Mouse (Mus musculus) left cerebral cortex, postnatal 4 days (tissue): Measurements from ENCODE around the gene Lax1. TPM values are rescaled to one million over a fixed set of nuclear protein-coding genes. Genes with fewer than 3 reads are reported as not detected.
"Not testable (repeated sequence)": the region's sequence is repeated elsewhere in the genome, so short reads cannot be mapped to it uniquely, and the experiment has no call there.

Experiments used
- DNase-seq: peaks from one replicate; pipeline ENCODE4 v3.0.0-alpha.2; 2022
- intact Hi-C: fragments of 180-260 bp; cut with DNase I; formaldehyde crosslinking; loops from one replicate; pipeline ENCODE4 v1.15.1; 2025
- total RNA-seq, 2 experiments: library from RNA; stranded (reverse); gene quantifications; 2 replicates each; pipeline ENCODE4 v1.2.3; 2021

Gene Lax1
- total RNA-seq = under 1 TPM; 0.16 to 0.64 TPM

DNA sequence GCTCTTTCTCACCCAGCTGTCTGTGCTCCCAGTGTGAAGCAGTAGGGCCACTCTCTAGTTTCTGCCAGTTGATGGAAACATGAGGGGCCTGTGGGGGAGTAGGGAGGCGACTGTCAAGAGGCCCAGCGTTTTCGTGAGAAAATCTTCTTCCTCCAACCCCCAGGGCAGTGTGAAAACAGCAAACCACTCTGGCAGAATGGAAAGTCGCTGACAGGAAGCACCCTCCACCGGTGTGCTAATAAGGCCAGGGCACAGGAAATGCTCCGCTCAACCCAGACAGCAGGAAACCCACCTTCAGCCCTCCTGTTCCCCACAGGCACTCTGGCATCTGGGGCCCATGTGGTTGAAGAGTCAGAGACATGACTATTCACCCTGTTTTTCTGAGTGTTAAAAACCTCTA is at the start of gene Lax1:
TSS of gene Lax1 (minus strand) at position 212 of the 400 bp plus-strand sequence.
- intact Hi-C loops = no loop called here
- DNase-seq = no peak

DNA sequence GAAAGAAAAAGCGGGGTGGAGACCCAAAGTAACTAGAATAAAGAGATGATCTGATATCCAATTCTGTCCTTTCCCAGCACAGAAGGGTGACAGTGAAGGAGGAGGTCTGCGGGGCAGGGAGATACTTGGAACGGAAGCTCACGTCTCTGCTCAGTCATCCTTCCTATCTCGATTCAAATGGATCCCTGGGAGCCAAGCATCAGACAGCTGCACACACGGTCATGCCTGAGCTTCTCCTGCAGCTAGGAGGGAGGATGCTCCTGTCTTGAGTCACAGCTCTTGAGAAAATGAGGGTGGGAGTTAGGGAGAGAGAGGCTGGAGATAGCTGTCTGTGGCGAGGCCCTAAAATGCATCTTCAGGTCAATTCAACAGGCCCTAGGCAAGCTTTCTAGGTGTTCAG is 46.8 kb upstream of the Lax1 start:
- DNase-seq = no peak
- intact Hi-C loops = loop anchor here (1.0 to 2.0 kb wide), 2 partner anchors 160 to 312 kb away; no protein-coding TSS in a partner anchor

DNA sequence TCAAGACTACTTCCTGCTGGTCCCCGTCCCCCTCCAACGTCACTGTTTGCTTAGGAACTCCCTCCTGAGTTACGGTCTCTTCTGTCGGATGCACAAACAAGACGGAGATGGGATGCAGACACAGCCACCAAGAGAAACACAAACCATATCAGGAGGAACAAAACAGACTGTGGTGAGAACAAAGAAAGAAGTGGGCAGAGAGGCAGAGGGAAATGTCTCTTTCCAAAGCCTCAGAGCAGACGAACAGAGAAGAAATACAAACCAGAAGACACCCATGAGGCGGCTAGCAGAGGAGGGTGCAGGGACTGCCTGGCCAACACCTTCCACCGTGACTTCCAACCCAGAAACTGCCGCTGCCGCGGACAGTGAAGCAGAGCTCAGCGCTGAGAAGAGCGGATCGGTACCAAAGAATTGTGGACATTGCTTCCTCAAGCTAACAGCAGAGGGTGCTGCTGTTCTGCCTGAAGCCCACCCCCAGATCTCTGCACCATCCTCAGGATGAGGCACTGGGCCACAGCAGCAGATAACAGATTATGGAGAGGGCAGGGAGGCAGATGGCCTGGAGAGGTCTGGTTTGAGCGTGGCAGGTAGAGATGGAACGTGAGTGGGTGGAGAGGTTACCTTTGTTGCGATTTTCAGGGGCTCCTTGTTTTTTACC is 46.2 kb upstream of the Lax1 start:
- peak; percentile 75 for DNase-seq
- intact Hi-C loops = loop anchor here (1.0 to 2.0 kb wide), 2 partner anchors 161 to 312 kb away; no protein-coding TSS in a partner anchor

DNA sequence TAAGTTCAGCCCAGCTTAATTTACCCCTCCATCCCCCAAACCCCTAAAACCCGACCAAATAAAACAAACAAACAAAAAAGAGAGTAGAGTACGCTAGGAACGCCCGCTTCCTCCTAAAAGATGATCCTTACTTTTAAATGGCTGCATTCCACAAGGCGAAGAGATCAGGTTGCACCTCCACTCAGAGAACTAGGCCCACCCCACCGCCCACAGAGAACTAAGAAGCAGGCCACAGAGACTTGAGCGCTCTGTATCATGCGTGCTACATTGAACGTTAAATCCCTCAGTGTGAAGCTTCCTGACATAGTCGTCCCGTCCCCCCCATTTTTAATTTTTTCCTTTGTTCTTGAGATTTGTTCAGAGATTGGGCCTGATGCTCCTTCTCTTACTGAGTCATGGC is 42.9 kb upstream of the Lax1 start:
- intact Hi-C loops = no loop called here

DNA sequence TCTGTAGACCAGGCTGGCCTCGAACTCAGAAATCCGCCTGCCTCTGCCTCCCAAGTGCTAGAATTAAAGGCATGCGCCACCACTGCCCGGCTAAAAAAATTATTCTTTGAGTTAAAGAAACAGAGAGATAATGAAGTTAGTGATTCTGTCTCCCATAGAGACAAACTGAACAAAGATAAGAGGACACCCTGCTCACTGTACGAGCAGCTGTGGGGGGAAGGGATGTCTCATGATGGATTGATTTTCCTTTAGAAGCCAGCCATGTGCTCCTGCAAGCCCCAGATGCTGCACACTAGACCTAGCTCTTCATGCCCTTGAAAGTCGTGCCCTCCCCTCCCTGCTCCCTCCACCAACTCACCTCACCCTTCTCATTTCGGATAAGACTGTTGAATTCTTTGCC is 38.4 kb upstream of the Lax1 start:
- intact Hi-C loops = no loop called here
- DNase-seq = no peak

More for the DNA sequence above, 42.9 kb upstream of the Lax1 start:
- DNase-seq = no peak

DNA sequence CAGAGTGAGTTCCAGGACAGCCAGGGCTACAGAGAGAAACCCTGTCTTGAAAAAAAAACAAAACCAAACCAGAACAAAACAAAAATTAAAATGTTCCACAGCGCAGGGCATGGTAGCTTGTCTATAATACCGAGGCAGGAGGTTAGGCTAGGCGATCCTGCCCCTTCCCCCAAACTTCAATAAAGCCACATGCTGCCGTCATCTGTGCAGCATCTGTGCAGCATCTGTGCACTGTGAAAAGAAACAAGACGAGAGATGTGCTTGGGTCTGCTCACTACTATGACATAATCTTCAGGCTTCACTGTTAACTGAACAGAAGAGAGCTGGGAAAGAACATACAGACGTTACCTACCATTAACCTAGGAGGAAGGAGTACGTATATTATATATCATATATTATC is 30.4 kb upstream of the Lax1 start:
- no peak for DNase-seq
- intact Hi-C loops = no loop called here

DNA sequence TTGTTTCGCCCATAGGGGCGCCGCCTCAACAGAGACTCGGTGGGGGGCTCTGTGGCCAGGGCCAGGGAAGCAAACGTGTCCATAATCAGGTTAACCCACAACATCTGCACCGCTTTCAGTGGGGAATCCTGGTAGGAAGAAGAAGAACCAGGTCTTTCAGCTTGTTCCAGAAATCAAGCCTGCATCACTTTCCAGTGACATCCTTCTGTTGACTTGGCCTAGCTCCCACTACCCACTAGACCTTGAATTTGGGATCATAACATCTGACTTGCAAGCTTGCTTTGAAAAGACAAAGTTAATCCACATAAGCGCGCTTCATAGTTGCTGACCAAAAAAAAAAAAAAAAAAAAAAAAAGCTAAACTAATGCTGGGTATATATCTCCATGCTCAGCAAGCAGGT is 28.9 kb upstream of the Lax1 start:
- DNase-seq = no peak
- intact Hi-C loops = no loop called here

DNA sequence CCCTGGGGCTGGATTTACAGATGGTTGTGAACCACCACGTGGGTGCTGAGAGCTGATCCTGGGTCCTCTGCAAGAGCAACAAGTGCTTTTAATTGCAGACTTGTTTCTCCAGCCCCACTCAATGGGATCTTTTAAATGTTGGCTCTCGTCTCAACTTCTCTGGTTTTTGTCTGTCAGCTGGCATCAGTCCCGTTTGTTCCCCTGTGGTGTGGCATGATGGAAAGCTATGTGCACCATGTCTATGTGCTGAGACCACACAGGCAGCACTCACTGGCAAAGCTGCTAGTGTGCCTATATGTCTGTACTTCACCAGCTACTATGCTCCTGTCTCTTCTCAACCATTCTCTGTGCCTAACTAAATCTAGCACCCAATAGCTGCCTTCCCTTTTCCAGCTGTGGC is 28.4 kb upstream of the Lax1 start:
- intact Hi-C loops = no loop called here
- DNase-seq = peak; percentile 72

DNA sequence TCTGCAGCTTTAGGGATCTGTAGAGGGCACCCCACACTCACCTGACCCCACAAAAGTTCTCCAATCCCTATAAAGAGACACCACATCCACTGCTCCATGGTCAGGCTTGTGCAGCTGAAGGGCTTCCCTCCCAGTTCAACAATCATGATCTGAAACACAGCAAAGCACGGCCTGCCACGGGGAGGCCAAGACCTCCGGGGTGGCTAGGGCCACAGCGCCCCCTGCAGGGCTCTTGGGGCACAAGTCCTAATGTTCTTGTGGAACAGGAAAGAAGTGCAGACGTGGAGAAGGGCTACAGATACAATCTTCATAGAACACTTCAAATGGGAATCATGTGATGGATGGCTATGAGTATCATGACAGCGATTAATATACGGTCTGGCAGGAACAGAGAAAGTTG is 26.6 kb upstream of the Lax1 start:
- peak; percentile 25 for DNase-seq
- intact Hi-C loops = no loop called here

DNA sequence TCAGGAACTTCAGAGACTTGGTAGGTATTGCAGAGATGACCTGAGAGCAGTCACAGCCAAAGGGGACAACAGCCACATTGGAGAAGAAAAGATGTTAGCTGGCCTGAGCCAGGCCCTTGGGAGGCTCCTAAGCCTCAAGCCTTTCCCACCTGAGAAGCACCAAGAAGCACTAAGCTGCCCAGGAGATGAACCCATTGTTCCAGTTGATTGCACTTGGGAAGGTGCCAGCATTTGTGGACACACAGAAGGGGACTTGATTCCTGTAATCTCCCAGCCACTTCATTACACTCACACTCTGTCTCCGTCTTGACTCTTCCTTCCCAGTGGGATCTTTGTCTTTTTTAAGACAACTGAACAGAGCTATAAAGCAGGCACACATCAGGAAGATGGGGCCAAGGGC is 25.3 kb upstream of the Lax1 start:
- peak; percentile 43 for DNase-seq
- intact Hi-C loops = no loop called here

DNA sequence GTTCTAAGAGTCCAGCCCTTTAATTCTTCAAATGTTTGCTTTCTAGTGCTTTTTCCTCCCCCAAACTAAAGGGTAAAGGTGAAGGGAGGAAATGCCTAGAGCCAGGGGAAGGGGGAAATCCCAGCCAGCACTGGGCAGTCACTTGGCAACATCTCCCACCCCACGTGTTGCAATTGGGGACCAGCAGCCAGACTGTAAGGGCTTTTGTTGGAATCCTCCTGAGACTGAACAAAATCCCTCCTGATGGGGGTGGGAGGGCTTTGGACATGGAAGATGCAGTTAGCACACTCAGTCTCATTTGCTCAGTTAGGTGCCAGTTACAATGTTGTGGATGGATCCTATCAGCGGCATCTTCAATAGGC is 23.1 kb upstream of the Lax1 start:
- peak; percentile 46 for DNase-seq
- intact Hi-C loops = no loop called here

DNA sequence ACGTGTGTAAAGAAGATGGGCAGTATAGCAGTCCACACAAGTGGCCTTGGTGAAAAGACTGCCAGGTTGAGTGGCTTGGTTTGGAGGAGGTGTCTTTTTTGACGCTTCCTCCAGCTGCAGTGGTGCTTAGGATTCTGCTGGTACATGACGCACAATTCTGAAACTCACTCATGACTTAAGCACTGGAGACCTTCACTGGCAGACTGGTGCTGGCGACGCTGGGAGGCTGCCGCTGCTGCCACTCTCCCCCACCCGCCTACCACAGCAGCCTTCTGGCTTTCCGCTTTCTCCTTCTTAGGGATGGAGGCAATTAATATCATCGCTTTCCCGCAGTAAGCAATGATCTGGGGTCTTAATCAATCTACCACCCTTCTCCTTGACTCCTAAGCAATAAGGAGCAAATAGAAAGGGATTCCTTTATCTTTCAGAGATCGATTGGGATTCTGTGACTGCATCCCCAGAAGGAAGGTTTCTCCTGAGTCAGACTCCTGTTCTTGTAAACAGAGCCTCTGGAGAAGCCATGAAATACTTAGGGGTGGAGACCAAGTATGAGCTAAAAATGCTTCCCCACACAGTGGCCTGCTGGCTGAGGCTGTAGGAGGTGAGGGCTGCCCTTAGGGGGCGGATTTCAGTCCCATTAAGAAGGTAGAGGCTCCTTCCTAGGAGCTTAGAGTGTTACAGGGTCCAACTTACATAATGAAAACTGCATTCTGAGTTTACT is 22.5 kb upstream of the Lax1 start:
- intact Hi-C loops = no loop called here
- no peak for DNase-seq

DNA sequence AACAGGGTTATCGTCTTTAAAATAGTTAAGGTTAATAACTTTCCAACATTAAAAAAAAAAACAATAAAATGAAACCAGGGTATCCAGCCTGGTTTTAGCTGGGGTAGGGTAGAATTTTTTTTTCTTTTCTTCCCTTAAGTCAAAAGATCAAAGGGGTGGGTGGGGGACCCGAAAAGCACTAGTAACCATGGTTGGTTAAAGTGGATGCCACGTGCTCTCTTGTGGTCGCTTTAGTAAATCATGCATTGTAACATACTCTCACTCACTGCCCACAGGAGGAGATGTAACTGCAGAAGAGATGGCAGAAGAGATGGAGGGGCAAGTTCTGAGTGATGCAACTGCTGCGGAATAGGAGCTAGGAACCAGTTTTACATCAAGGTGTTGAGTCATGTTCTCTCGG is 21.5 kb upstream of the Lax1 start:
- intact Hi-C loops = no loop called here
- no peak for DNase-seq

DNA sequence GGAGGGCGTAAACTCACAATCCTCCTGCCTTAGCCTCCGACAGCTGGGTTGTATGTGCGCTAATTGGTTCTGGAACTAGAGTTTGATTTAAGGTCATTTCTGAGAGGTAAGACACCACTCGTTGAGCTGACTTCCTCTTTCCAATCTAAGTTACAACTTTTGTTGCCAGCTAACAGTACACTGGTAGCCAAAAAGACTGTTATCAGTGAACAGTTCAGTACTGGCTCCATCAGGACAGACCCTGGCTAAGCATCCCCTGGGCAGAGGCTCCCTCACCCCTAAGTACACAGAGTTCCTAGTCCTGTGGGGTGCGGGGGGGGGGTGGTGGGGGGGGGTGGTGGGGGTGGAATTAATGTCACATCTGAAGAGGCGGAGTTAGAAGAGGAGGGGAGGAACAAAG is 21.0 kb upstream of the Lax1 start:
- intact Hi-C loops = no loop called here
- no peak for DNase-seq

DNA sequence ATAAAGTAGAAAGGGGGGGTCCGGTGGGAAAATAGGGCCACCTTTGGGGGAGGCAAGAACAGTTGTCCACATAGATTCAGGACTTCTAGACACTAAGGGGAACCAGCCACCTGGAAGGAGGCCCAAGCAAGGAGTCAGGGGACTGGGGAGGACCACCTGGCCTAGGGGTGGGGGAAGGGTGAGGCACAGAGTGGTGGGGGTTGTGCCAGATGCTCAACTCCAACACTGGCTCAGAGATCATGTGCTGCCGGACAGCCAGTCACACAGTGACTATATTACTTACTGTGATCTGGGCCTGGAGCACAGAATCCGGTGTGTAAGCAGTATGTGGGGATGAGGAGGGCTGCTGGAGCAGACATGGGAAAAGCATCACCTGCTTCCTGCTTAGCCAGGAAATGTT is 19.4 kb upstream of the Lax1 start:
- intact Hi-C loops = no loop called here
- peak; percentile 41 for DNase-seq

DNA sequence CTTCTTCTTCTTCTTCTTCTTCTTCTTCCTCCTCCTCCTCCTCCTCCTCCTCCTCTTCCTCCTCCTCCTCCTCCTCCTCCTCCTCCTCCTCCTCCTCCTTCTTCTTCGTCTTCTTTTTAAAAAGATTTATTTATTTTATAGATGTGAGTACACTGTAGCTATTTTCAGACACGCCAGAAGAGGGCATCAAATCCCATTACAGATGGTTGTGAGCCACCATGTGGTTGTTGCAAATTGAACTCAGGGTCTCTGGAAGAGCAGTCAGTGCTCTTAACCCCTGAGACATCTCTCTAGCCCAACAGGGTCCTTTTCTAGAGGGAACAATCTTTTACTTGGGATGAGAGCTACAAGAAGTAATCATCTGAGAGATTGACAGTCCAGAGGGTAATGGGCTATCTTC is 11.9 kb upstream of the Lax1 start:
- intact Hi-C loops, DNase-seq: not testable (repeated sequence)

DNA sequence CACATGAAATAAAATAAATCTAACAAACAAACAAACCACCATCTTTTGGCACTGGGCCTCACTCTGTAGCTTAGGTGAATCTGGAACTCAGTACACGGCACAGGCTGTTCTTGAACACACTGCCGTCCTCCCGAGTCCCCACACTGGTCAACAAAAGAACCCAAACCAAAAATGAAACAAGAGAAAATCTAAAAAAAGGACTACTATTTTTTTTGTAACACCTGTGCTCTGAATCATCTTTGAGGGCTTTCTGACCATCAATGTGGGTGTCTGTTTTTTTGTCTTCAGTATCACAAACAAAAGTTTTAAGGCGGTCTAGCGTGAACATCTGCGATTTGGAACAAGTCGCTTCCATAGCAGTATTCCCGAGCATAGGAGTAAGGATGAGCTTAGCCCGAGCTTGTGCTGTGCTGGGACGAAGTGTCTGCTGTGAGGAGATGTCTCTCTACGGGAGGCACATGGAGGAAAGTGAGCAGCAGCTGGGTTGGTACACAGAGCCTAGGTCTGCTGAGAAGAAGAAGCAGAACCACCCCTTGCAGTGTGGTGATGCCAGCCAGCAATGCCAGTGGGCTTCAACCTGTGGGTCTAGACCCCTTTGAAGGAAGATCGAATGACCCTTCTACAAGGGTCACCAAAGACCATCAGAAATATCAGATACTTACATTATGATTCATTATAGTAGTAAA is 8.2 kb upstream of the Lax1 start:
- intact Hi-C loops = no loop called here
- no peak for DNase-seq

DNA sequence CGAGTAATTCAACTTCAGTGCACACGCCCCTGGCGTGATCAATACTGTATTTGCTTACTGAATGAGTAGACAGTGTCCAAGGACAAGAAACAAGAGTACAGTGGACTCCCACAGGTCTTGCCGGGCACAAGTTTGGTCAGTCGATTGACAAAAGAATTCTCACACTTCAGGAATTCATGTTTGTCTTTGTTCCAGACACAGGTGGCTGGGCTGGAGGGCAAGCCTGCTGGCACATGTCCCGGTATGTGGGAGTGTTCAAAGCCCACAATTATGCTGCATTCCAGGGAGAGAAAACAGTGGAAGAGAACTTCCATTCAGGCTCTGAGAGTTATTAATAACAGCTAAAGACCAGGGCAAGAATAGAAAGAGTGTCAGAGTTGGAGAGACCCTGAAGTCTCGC is 6.0 kb upstream of the Lax1 start:
- peak; percentile 10 for DNase-seq
- intact Hi-C loops = no loop called here

DNA sequence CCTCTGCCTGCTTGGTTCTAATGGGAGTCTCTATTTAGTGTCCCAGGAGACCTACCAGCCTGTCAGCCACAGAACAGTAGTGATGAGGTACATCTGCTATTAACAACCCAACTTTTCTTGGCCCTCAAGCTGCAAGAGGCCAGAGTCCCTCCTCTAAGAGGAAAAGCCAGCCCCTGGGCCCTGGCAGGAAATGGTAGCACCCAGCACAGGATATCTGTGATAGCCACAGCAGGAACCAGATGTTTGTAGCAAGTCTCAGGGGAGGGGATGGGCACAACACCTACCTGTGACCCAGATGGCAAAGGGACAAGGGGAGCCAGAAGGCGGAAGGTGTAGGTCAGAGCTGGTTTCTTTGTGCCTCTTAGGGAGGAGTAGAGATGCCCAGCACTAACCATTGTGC is 5.0 kb upstream of the Lax1 start:
- intact Hi-C loops = no loop called here

DNA sequence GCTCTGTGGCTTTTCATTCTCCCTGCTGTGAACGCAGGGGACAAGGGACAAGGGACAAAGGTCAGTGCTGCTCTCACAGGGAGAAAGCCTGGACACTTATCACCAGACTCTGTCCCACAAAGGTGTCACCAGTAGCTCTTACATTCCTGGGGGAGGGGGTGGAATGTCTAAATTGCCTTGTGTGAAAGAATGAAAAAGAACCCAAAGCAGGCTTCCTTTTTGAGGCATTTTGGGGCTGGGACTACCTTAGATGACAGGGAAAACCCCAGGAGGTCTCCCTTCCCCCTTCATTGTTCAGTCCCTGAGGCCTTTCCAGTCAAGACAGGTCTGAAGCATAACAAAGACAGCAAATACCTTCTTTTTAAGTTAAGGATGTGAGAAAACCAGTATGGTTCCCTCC is 4.4 kb upstream of the Lax1 start:
- no peak for DNase-seq
- intact Hi-C loops = no loop called here

More for the DNA sequence above, 5.0 kb upstream of the Lax1 start:
- DNase-seq = no peak

DNA sequence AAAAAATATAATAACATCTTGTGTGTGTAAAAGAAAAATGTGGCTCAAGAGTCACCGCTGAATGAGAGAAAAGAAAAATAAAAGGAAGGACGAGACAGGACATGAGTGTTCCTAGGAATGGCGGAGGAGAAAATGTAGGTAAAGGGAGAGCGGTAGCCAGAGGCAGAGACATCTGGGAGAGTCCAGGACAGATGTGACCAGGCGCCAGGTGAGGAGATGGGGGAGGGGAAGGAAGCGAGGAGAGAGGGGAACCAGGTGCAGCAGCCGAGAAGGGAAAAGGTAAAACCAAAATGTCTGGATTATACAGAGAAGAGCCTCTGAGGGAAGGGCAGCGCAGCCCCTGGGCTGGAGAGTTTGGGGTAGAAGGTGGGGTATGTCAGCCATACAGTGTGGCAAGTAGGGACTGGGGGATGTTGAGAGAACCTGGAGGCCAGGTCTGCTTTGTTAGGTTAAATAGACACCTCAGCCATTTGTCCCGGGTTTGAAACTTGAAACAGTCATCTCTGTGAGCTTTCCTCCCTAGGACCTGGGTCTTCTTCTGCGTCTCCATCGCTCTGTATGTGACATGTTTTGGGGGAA is 3.7 kb upstream of the Lax1 start:
- intact Hi-C loops = no loop called here
- DNase-seq = no peak

DNA sequence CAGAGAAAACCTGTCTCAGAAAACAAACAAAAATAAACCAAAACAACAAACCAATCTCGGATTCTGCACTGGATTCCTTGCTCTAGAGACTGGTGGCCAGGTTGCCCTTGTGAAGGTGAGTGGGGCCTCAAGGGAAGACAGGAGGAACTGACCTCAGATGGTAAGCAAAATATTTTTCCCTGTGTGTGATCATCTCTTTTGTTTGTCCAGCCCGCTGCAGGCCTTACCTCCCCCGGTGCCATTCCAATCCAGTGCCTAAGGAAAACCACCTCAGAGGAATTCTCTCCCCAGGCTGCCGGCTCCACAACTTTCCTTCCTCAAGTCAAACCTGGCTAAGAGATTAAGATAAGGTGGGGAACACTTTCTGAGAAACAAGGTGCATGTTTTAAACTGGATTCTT is 2.3 kb upstream of the Lax1 start:
- no peak for DNase-seq
- intact Hi-C loops = no loop called here
